Mouse (Mus musculus) cerebellum, adult 11 months (tissue): ENCODE results near the gene Oas1f.
"Not testable (repeated sequence)": the region's sequence is repeated elsewhere in the genome, so short reads cannot be mapped to it uniquely, and the experiment has no call there.

ENCODE experiments used
- DNase-seq: peaks from one replicate; pipeline ENCODE4 v3.0.0; 2022

Oas1f gene

GRCm38 (mm10) chr5:120847067-120847466, at the start of gene Oas1f:
TSS of gene Oas1f (plus strand) at chr5:120847367.
- DNase-seq = no peak

- not testable (repeated sequence) for DNase-seq
Observed at GRCm38 (mm10) chr5:120798147-120798546, 49.0 kb upstream of the Oas1f start.

GRCm38 (mm10) chr5:120798943-120799342, 48.2 kb upstream of the Oas1f start:
- not testable (repeated sequence) for DNase-seq

- DNase-seq = no peak
Observed at GRCm38 (mm10) chr5:120803596-120803995, 43.6 kb upstream of the Oas1f start.

- DNase-seq = peak; percentile 38
Observed at GRCm38 (mm10) chr5:120806458-120806857, 40.7 kb upstream of the Oas1f start.

GRCm38 (mm10) chr5:120809171-120809570, 38.0 kb upstream of the Oas1f start:
- DNase-seq = no peak

GRCm38 (mm10) chr5:120811951-120812819, 35.0 kb upstream of the Oas1f start, which contains the start of gene Oas1c:
TSS of gene Oas1c (minus strand) at chr5:120812514.
- DNase-seq = peak; percentile 62

- no peak for DNase-seq
Observed at GRCm38 (mm10) chr5:120813023-120813422, 34.1 kb upstream of the Oas1f start.

GRCm38 (mm10) chr5:120815949-120816348, 31.2 kb upstream of the Oas1f start:
- peak; percentile 16 for DNase-seq

GRCm38 (mm10) chr5:120818999-120819398, 28.2 kb upstream of the Oas1f start:
- DNase-seq = no peak

GRCm38 (mm10) chr5:120831031-120831430, 16.1 kb upstream of the Oas1f start:
- no peak for DNase-seq

GRCm38 (mm10) chr5:120833335-120834280, 13.6 kb upstream of the Oas1f start:
- no peak for DNase-seq

- DNase-seq = peak; percentile 38
Observed at GRCm38 (mm10) chr5:120836731-120837585, 10.2 kb upstream of the Oas1f start.

- DNase-seq = no peak
Observed at GRCm38 (mm10) chr5:120844713-120845112, 2.5 kb upstream of the Oas1f start.

- DNase-seq = peak; percentile 6
Observed at GRCm38 (mm10) chr5:120849601-120850136, 2.5 kb downstream of the Oas1f start.

GRCm38 (mm10) chr5:120859241-120859640, 12.1 kb downstream of the Oas1f start:
- DNase-seq = no peak

- no peak for DNase-seq
Observed at GRCm38 (mm10) chr5:120861121-120861520, 14.0 kb downstream of the Oas1f start, which contains the start of gene Oas1h. TSS of gene Oas1h (plus strand) at chr5:120861421.

- no peak for DNase-seq
Observed at GRCm38 (mm10) chr5:120865336-120865860, 18.2 kb downstream of the Oas1f start.

GRCm38 (mm10) chr5:120869436-120870015, 22.4 kb downstream of the Oas1f start:
- DNase-seq = no peak

- DNase-seq = no peak
Observed at GRCm38 (mm10) chr5:120870081-120870480, 22.9 kb downstream of the Oas1f start.

- no peak for DNase-seq
Observed at GRCm38 (mm10) chr5:120870782-120871181, 23.6 kb downstream of the Oas1f start.
